Mouse (Mus musculus) liver, embryonic 12.5 days (tissue): ENCODE measurements at regions not wholly inside any gene's neighbourhood (a gene's known extent, or its start where the extent isn't known, plus 50 kb on each side); places are given as distances from the start of the nearest gene placed in this dataset.

ENCODE experiments used
- ATAC-seq: fragments of 200-750 bp; cut with Nextera tagmentation; 2 replicates; pipeline ENCODE4 v1.8.0; 2017; ENCODE audit warnings: moderate number of reproducible peaks, mild to moderate bottlenecking, moderate library complexity
- H3K27ac ChIP-seq: fragments of 300-500 bp; sonication (generic); 2 replicates; pipeline ENCODE4 v1.5.1; 2016; ENCODE audit warnings: mild to moderate bottlenecking
- H3K27me3 ChIP-seq: fragments of 300-500 bp; sonication (generic); replicated peaks from 2 replicates; pipeline ENCODE4 v1.6.1; 2016; ENCODE audit warnings: mild to moderate bottlenecking, moderate library complexity
- H3K36me3 ChIP-seq: fragments of 300-500 bp; sonication (generic); 2 replicates; pipeline ENCODE4 v1.6.1; 2016; ENCODE audit warnings: mild to moderate bottlenecking, moderate library complexity
- H3K4me1 ChIP-seq: fragments of 300-500 bp; sonication (generic); 2 replicates; pipeline ENCODE4 v1.6.1; 2016
- H3K4me2 ChIP-seq: fragments of 300-500 bp; sonication (generic); 2 replicates; pipeline ENCODE4 v1.6.1; 2016; ENCODE audit warnings: mild to moderate bottlenecking, moderate library complexity
- H3K4me3 ChIP-seq: fragments of 300-500 bp; sonication (generic); 2 replicates; pipeline ENCODE4 v1.5.1; 2016; ENCODE audit warnings: mild to moderate bottlenecking, moderate library complexity
- H3K9ac ChIP-seq: fragments of 300-500 bp; sonication (generic); 2 replicates; pipeline ENCODE4 v1.6.1; 2016; ENCODE audit warnings: mild to moderate bottlenecking, moderate library complexity
- H3K9me3 ChIP-seq: fragments of 300-500 bp; sonication (generic); replicated peaks from 2 replicates; pipeline ENCODE4 v1.6.1; 2016; ENCODE audit warnings: mild to moderate bottlenecking, moderate library complexity
- WGBS: fragments of 180-500 bp; shearing (Covaris S2); methylation state at CpG from one replicate; pipeline ENCODE4 v1.1.7; 2016; ENCODE audit not compliant: insufficient replicate concordance; 5-methylcytosine and 5-hydroxymethylcytosine counted together

DNA sequence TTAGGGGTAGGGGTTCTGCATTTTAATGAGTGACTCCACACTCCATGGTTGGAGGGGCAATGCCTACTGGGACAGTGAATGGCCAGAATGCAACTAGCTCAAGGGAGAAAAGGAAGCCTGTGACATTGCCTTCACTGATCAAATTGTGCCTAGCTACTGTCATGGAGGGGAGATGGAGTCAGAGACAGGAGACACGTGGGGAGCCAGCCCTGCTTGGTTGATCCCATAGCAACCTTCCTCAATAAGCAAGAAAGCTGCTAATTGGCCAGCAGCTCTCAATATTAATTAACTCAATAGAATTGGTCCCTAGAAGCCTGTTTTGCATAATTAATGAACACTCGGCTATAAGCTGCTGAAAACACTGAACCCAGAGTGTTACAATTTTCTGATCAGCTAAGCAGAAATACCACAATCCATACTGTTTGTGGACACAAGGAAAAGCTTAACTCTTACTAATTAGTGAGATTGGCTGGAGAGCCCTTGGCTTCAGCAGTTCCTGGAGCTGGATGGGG, 233.7 kb upstream of the Eif4g2 start:
- no peak overlapping the region for H3K4me2 ChIP-seq
- no peak overlapping the region for H3K9ac ChIP-seq
- no peak for ATAC-seq
- H3K4me1 ChIP-seq, result no peaks in the 10 kb centered on the region
- H3K27me3 ChIP-seq, result no peaks in the 10 kb centered on the region
- WGBS, result 44% methylated on average over 2 of the region's 2 CpGs
- no peak overlapping the region for H3K4me3 ChIP-seq
- H3K27ac ChIP-seq, result no peak overlapping the region
- no peaks in the 10 kb centered on the region for H3K36me3 ChIP-seq
- H3K9me3 ChIP-seq, result no peaks in the 10 kb centered on the region

GRCm38 (mm10) chr7:111313921-111314320, 231.1 kb upstream of the Eif4g2 start:
- Histone ChIP-seq H3K27ac (no peak overlapping the region), H3K27me3 (no peaks in the 10 kb centered on the region), H3K4me3 (no peak overlapping the region), H3K9me3 (no peaks in the 10 kb centered on the region), H3K4me2 (no peak overlapping the region), H3K4me1 (no peaks in the 10 kb centered on the region), H3K9ac (no peak overlapping the region), H3K36me3 (no peaks in the 10 kb centered on the region)
- ATAC-seq, result no peak
- WGBS, result 79% methylated on average over 4 of the region's 4 CpGs

DNA sequence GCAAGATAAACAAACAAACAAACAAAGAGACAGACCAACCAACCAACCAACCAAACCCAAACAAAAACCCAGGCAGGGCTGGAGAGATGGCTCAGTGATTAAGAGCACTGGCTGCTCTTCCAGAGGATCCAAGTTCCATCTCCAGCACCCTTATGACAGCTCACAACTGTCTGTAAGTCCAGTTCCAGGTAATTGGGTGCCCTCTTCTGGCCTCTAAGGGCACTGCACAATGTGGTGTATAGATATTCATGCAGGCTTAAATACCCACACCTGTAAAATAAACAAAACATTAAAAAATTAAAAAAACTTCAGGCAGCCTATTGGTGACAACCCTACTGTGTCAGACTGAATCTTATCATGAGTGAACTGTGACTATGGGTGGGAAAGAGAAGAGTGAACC, 222.4 kb upstream of the Eif4g2 start:
- no peaks in the 10 kb centered on the region for H3K9me3 ChIP-seq
- ATAC-seq, result no peak

GRCm38 (mm10) chr7:111301791-111302488, 219.1 kb upstream of the Eif4g2 start:
- WGBS, result 71% methylated on average over 16 of the region's 16 CpGs
- Histone ChIP-seq H3K4me1 (no peaks in the 10 kb centered on the region), H3K9me3 (no peaks in the 10 kb centered on the region), H3K4me3 (no peak overlapping the region), H3K9ac (no peak overlapping the region), H3K27ac (no peak overlapping the region), H3K36me3 (no peaks in the 10 kb centered on the region), H3K4me2 (no peak overlapping the region), H3K27me3 (no peaks in the 10 kb centered on the region)
- no peak for ATAC-seq

More for the DNA sequence above, 222.4 kb upstream of the Eif4g2 start:
- Histone ChIP-seq H3K4me2 (no peak overlapping the region), H3K36me3 (no peaks in the 10 kb centered on the region), H3K4me1 (no peaks in the 10 kb centered on the region), H3K4me3 (no peak overlapping the region), H3K9ac (no peak overlapping the region), H3K27ac (no peak overlapping the region), H3K27me3 (no peaks in the 10 kb centered on the region)

DNA sequence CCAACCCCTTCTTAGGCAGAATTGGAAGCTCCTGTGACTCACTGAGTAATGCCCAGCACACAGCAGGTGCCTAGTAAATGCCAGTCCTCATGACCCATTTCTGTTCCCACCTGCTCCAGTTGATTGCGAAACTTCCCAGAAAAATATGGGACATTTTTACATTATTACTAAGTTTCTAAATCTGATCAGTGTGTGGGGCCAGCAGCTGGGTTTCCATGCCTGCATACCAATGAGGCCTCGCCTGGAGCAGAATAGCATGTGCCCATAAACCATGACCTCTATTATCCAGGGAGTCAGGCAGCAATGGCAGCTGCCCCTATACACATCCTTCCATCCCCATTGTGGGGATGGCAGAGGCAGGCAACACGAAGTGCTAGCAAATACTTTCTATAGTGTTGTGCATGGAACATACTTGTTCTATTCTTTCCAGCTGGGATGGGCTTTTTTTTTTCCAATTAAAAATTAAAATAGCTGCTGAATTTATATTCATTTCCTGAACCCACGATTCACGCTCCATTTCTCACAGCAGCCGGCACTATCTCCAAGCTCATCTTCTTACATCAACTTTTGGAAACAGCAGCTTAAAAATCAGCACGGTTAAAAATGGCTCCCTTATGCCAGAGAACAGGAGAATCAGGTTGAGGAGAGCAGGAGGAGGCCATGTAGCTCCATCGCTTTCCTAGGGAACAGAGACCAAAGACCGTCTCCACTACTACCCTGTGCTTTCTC, 214.5 kb upstream of the Eif4g2 start:
- no peaks in the 10 kb centered on the region for H3K27me3 ChIP-seq
- H3K9me3 ChIP-seq, result no peaks in the 10 kb centered on the region
- H3K36me3 ChIP-seq, result no peaks in the 10 kb centered on the region
- no peak for ATAC-seq
- no peak overlapping the region for H3K9ac ChIP-seq
- H3K4me3 ChIP-seq, result no peak overlapping the region
- H3K27ac ChIP-seq, result no peak overlapping the region
- no peaks in the 10 kb centered on the region for H3K4me1 ChIP-seq
- WGBS, result 70% methylated on average over 9 of the region's 9 CpGs
- H3K4me2 ChIP-seq, result no peak overlapping the region

GRCm38 (mm10) chr7:111283411-111283955, 200.7 kb upstream of the Eif4g2 start:
- H3K4me1 ChIP-seq, result no peaks in the 10 kb centered on the region
- no peak for ATAC-seq
- no peaks in the 10 kb centered on the region for H3K27me3 ChIP-seq
- no peak overlapping the region for H3K4me2 ChIP-seq
- no peak overlapping the region for H3K9ac ChIP-seq
- no peak overlapping the region for H3K27ac ChIP-seq
- no peaks in the 10 kb centered on the region for H3K9me3 ChIP-seq
- WGBS, result 58% methylated on average over 13 of the region's 13 CpGs
- no peak overlapping the region for H3K4me3 ChIP-seq
- H3K36me3 ChIP-seq, result no peaks in the 10 kb centered on the region

DNA sequence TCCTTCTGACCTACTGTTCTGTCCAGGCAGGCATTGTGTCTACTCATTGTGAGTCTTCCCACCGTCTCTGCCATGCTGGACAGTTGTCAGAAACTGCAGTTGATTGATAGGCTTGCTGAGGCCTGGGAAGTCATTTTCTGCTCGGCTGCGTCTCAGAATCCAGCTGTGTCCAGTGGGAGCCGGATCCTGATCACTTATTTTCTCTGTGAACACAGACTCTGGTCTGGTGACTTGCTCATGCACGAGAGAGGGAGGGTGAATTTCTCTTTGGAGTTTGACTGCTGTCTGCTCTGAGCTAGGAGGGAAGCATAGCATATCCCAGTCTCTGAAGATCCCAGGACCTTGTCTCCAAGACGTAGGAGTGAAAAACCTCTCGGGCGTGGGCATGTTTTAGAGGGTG, 199.5 kb upstream of the Eif4g2 start:
- WGBS, result 66% methylated on average over 8 of the region's 8 CpGs
- Histone ChIP-seq H3K9me3 (no peaks in the 10 kb centered on the region), H3K4me1 (no peaks in the 10 kb centered on the region), H3K4me2 (no peak overlapping the region), H3K9ac (no peak overlapping the region), H3K27me3 (no peaks in the 10 kb centered on the region), H3K36me3 (no peaks in the 10 kb centered on the region), H3K27ac (no peak overlapping the region), H3K4me3 (no peak overlapping the region)
- ATAC-seq, result no peak

- Histone ChIP-seq H3K27ac (no peak overlapping the region), H3K9me3 (no peaks in the 10 kb centered on the region), H3K4me2 (no peak overlapping the region), H3K9ac (no peak overlapping the region), H3K4me1 (no peaks in the 10 kb centered on the region), H3K4me3 (no peak overlapping the region), H3K27me3 (no peaks in the 10 kb centered on the region), H3K36me3 (no peaks in the 10 kb centered on the region)
- 42% methylated on average over 3 of the region's 3 CpGs for WGBS
- no peak for ATAC-seq
Observed at GRCm38 (mm10) chr7:111277703-111278102, 194.9 kb upstream of the Eif4g2 start.

DNA sequence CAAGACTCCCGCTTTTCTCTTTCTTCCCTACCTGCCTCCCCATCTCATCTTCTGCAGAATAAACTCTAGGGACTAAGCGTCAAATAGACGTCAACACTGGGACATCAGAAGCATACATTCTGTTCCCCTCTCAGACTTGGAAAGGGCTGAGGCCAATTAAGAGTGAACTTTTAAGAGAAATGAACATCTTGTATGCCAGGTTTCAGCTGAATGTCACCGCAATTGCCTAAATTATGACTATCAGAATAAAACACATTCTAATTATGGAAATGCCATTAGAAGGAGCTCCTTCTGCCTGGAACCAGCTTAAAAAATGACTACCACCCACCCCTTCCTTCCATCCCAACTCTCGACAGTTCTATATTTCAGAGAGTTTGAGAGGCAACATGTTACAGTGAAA, 191.0 kb upstream of the Eif4g2 start:
- no peak for ATAC-seq
- Histone ChIP-seq H3K36me3 (no peaks in the 10 kb centered on the region), H3K27me3 (no peaks in the 10 kb centered on the region; the same call in 1 of the 2 replicates), H3K9me3 (no peaks in the 10 kb centered on the region), H3K4me1 (no peaks in the 10 kb centered on the region), H3K9ac (no peak overlapping the region), H3K27ac (no peak overlapping the region), H3K4me2 (no peak overlapping the region), H3K4me3 (no peak overlapping the region)
- WGBS, result 77% methylated on average over 5 of the region's 5 CpGs

- Histone ChIP-seq H3K9me3 (no peaks in the 10 kb centered on the region), H3K36me3 (no peaks in the 10 kb centered on the region), H3K4me3 (no peak overlapping the region), H3K4me2 (no peak overlapping the region), H3K27me3 (no peaks in the 10 kb centered on the region; the same call in 1 of the 2 replicates), H3K27ac (no peak overlapping the region), H3K9ac (no peak overlapping the region), H3K4me1 (no peaks in the 10 kb centered on the region)
- WGBS, result 67% methylated on average over 4 of the region's 4 CpGs
- no peak for ATAC-seq
Observed at GRCm38 (mm10) chr7:111270874-111271273, 188.0 kb upstream of the Eif4g2 start.

DNA sequence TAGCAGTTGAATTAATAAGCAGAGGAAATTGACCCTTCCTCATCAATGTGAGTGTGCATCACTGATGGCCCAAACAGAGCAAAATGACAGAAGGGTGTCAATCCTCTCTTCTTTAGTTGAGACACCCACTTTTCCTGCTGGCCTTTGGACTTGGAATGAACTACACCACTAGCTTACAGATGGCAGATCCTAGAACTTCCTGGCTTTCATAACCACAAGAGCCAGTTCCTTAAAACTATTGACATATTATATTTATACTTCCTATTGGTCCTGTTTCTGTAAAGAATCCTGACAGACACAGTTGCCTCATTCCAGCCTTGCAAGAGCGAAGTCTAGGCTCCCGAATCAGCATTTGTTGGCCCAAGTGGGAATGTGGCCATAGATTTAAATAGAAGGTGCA, 185.4 kb upstream of the Eif4g2 start:
- no peak for ATAC-seq

DNA sequence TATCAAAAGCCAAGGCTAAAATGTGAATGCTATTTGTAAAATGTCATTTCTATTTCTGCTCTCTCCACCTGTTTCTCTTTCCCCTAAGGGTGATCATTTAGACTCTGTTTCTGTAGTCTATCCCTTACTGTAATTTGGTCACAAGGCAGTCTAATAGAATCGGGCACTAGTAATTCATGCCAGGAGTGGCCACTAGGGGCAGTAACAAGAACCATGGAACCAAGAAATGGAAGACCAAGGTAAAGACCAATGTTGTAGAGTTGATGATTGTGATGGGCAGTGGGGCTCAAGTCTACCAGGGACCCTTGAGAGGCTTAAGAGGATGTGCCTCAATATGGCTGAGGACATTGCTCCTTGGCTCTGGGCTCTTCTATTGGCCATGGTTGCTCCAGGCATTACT, 180.5 kb upstream of the Eif4g2 start:
- H3K9ac ChIP-seq, result no peak overlapping the region
- H3K4me1 ChIP-seq, result no peaks in the 10 kb centered on the region
- 54% methylated on average over 1 of the region's 1 CpGs for WGBS
- no peak overlapping the region for H3K4me3 ChIP-seq
- H3K27ac ChIP-seq, result no peak overlapping the region
- no peak overlapping the region for H3K4me2 ChIP-seq
- no peaks in the 10 kb centered on the region for H3K27me3 ChIP-seq
- H3K36me3 ChIP-seq, result no peaks in the 10 kb centered on the region
- ATAC-seq, result no peak
- H3K9me3 ChIP-seq, result no peaks in the 10 kb centered on the region

More for the DNA sequence above, 185.4 kb upstream of the Eif4g2 start:
- no peaks in the 10 kb centered on the region for H3K9me3 ChIP-seq
- H3K4me2 ChIP-seq, result no peak overlapping the region
- H3K4me1 ChIP-seq, result no peaks in the 10 kb centered on the region
- no peak overlapping the region for H3K9ac ChIP-seq
- no peak overlapping the region for H3K4me3 ChIP-seq
- 74% methylated on average over 2 of the region's 2 CpGs for WGBS
- no peaks in the 10 kb centered on the region; the same call in 1 of the 2 replicates for H3K27me3 ChIP-seq
- H3K36me3 ChIP-seq, result no peaks in the 10 kb centered on the region
- no peak overlapping the region for H3K27ac ChIP-seq
